Mouse (Mus musculus) stomach, embryonic 14.5 days (tissue): Measurements from ENCODE around the gene Znrf4. TPM values are rescaled to one million over a fixed set of nuclear protein-coding genes. Genes with fewer than 3 reads are reported as not detected.

Source experiments
- ATAC-seq: fragments of 200-750 bp; cut with Nextera tagmentation; 2 replicates; pipeline ENCODE4 v1.8.0; 2017; ENCODE audit warnings: low read depth, moderate TSS enrichment; ENCODE audit not compliant: insufficient number of reproducible peaks, insufficient read depth, low FRiP score
- H3K27ac ChIP-seq: fragments of 300-500 bp; sonication (generic); 2 replicates; pipeline ENCODE4 v1.5.1; 2014; ENCODE audit warnings: mild to moderate bottlenecking, low read length, moderate library complexity, mixed read lengths
- H3K27me3 ChIP-seq: fragments of 300-500 bp; sonication (generic); 2 replicates; pipeline ENCODE4 v1.6.1; 2014; ENCODE audit warnings: low read length, control low read depth, mixed read lengths; ENCODE audit not compliant: control insufficient read depth, insufficient read depth
- H3K36me3 ChIP-seq: fragments of 300-500 bp; sonication (generic); 2 replicates; pipeline ENCODE4 v1.6.1; 2014; ENCODE audit warnings: mild to moderate bottlenecking, control low read depth, low read length, moderate library complexity, mixed read lengths; ENCODE audit not compliant: control insufficient read depth, insufficient read depth
- H3K4me1 ChIP-seq: fragments of 300-500 bp; sonication (generic); 2 replicates; pipeline ENCODE4 v1.6.1; 2014; ENCODE audit warnings: low read length, control low read depth, mixed read lengths; ENCODE audit not compliant: control insufficient read depth, insufficient read depth
- H3K4me2 ChIP-seq: fragments of 300-500 bp; sonication (generic); replicated peaks from 2 replicates; pipeline ENCODE4 v1.6.1; 2014; ENCODE audit warnings: low read depth, low read length, control low read depth
- H3K4me3 ChIP-seq: fragments of 300-500 bp; sonication (generic); 2 replicates; pipeline ENCODE4 v1.5.1; 2014; ENCODE audit warnings: low read depth, low read length, control low read depth
- H3K9ac ChIP-seq: fragments of 300-500 bp; sonication (generic); replicated peaks from 2 replicates; pipeline ENCODE4 v1.6.1; 2014; ENCODE audit warnings: low read depth, mild to moderate bottlenecking, control low read depth, low read length, moderate library complexity, mixed read lengths
- H3K9me3 ChIP-seq: fragments of 300-500 bp; sonication (generic); 2 replicates; pipeline ENCODE4 v1.6.1; 2016; ENCODE audit warnings: low read depth, low read length, control low read depth; ENCODE audit not compliant: control insufficient read depth
- WGBS: fragments of 180-500 bp; shearing (Covaris S2); extraction: QIAGEN DNeasy Blood & Tissue Kit; methylation state at CpG from one replicate; pipeline ENCODE4 v1.1.7; 2014; 5-methylcytosine and 5-hydroxymethylcytosine counted together
- polyA plus RNA-seq: library from polyadenylated mRNA; unstranded; fragments of >200 nt; fragmentation: Nextera tagmentation; extraction: Ambion mirVana; gene quantifications from 2 replicates; pipeline ENCODE4 v1.2.1, GENCODE M21; 2014

Gene Znrf4
- polyA plus RNA-seq, 1 experiment from 2014 or later, result not detected

DNA sequence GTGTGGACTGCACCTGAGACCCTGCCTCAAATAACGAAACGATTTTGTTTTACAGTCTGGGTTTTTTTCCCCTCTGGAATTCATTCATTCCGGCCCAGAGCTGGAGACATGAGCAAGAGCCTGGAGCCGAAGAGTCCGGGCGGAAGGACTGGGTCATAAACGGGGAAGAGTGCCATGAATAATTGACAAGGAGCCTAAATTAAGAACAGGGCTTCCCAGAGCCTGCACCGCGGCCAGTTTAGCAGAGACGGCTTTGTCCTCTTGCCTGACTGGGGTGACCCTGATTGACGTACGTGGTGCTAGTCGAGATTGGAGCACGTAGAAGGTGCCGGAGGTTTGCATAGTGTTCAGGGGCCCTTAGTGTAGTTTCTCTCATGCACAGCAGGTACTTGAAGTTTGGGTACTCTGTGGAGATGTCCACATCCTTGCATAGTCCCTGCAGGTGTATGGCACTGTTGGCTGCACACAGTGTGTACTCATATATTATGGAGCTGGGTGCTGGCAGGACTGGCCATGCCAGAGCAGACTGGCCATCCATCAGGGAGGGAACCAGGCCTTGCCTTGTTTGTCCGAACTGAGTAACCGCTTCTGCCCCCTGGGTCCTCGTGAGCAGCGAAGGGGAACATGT lies 34.9 kb downstream of the Znrf4 start:
- Histone ChIP-seq H3K4me3 (no peak overlapping the region), H3K27ac (no peak overlapping the region), H3K9me3 (no peaks in the 10 kb centered on the region), H3K4me2 (no peak overlapping the region), H3K4me1 (peaks cover 34% of the 10 kb centered on the region), H3K9ac (no peak overlapping the region), H3K36me3 (no peaks in the 10 kb centered on the region), H3K27me3 (peaks cover 7% of the 10 kb centered on the region; the same call in 1 of the 2 replicates)
- no peak for ATAC-seq
- WGBS, result 92% methylated on average over 19 of the region's 19 CpGs

- 0% methylated on average over 27 of the region's 27 CpGs for WGBS
- Histone ChIP-seq H3K4me2 (peak within 1 kb of the TSS; percentile 99), H3K9ac (peak within 1 kb of the TSS; percentile 80), H3K9me3 (no peaks in the 10 kb centered on the region), H3K4me3 (peak within 1 kb of the TSS; percentile 79), H3K27me3 (peaks cover 7% of the 10 kb centered on the region; the same call in 1 of the 2 replicates), H3K36me3 (no peaks in the 10 kb centered on the region), H3K27ac (peak within 1 kb of the TSS; percentile 73; the same call in 1 of the 2 replicates), H3K4me1 (peaks cover 41% of the 10 kb centered on the region)
- ATAC-seq, result peak; percentile 85
Observed at GRCm38 (mm10) chr17:56476402-56476752, 35.9 kb downstream of the Znrf4 start, which contains the start of gene Ptprs. Gene Ptprs, minus strand, starts transcription at chr17:56476483.

GRCm38 (mm10) chr17:56475584-56476401 lies 36.4 kb downstream of the Znrf4 start:
- under 1% methylated on average over 66 of the region's 66 CpGs for WGBS
- no peaks in the 10 kb centered on the region for H3K36me3 ChIP-seq
- peaks cover 41% of the 10 kb centered on the region for H3K4me1 ChIP-seq
- peaks cover 7% of the 10 kb centered on the region; the same call in 1 of the 2 replicates for H3K27me3 ChIP-seq
- no peaks in the 10 kb centered on the region for H3K9me3 ChIP-seq
- H3K27ac ChIP-seq, result peak overlapping the region; percentile 73; the same call in 1 of the 2 replicates
- H3K9ac ChIP-seq, result peak overlapping the region; percentile 80
- peak; percentile 26 for ATAC-seq
- peak overlapping the region; percentile 79 for H3K4me3 ChIP-seq
- H3K4me2 ChIP-seq, result peak overlapping the region; percentile 99

- Histone ChIP-seq H3K4me1 (peaks cover 49% of the 10 kb centered on the region), H3K36me3 (no peaks in the 10 kb centered on the region), H3K9ac (peak overlapping the region; percentile 80), H3K27ac (no peak overlapping the region), H3K27me3 (peaks cover 7% of the 10 kb centered on the region; the same call in 1 of the 2 replicates), H3K4me3 (peak overlapping the region; percentile 79), H3K4me2 (peak overlapping the region; percentile 99), H3K9me3 (no peaks in the 10 kb centered on the region)
- no peak for ATAC-seq
- WGBS, result under 1% methylated on average over 24 of the region's 24 CpGs
Observed at GRCm38 (mm10) chr17:56474831-56475581, 37.2 kb downstream of the Znrf4 start.

- Histone ChIP-seq H3K27me3 (peaks cover 7% of the 10 kb centered on the region; the same call in 1 of the 2 replicates), H3K9me3 (no peaks in the 10 kb centered on the region), H3K36me3 (no peaks in the 10 kb centered on the region), H3K4me1 (peaks cover 56% of the 10 kb centered on the region), H3K4me3 (peak overlapping the region; percentile 79), H3K9ac (peak overlapping the region; percentile 80), H3K4me2 (peak overlapping the region; percentile 99), H3K27ac (no peak overlapping the region)
- ATAC-seq, result no peak
- WGBS, result 4% methylated on average over 32 of the region's 32 CpGs
Observed at GRCm38 (mm10) chr17:56474311-56474830, 37.9 kb downstream of the Znrf4 start.

GRCm38 (mm10) chr17:56473611-56473905 lies 38.7 kb downstream of the Znrf4 start:
- ATAC-seq, result no peak
- Histone ChIP-seq H3K4me2 (peak overlapping the region; percentile 99), H3K9ac (0 out of 2 replicates have a peak overlapping the region, but pooled peaks have one; percentile 80), H3K9me3 (no peaks in the 10 kb centered on the region), H3K4me1 (peaks cover 58% of the 10 kb centered on the region), H3K4me3 (peak overlapping the region; percentile 79), H3K36me3 (no peaks in the 10 kb centered on the region), H3K27me3 (peaks cover 7% of the 10 kb centered on the region; the same call in 1 of the 2 replicates), H3K27ac (no peak overlapping the region)
- WGBS, result 7% methylated on average over 11 of the region's 11 CpGs

GRCm38 (mm10) chr17:56472733-56473610 lies 39.3 kb downstream of the Znrf4 start:
- Histone ChIP-seq H3K27ac (no peak overlapping the region), H3K27me3 (peaks cover 7% of the 10 kb centered on the region; the same call in 1 of the 2 replicates), H3K9ac (no peak overlapping the region), H3K36me3 (no peaks in the 10 kb centered on the region), H3K9me3 (no peaks in the 10 kb centered on the region), H3K4me1 (peaks cover 64% of the 10 kb centered on the region), H3K4me3 (peak overlapping the region; percentile 79), H3K4me2 (peak overlapping the region; percentile 99)
- no peak for ATAC-seq
- WGBS, result 4% methylated on average over 50 of the region's 50 CpGs
